In the genomic region with DNA sequence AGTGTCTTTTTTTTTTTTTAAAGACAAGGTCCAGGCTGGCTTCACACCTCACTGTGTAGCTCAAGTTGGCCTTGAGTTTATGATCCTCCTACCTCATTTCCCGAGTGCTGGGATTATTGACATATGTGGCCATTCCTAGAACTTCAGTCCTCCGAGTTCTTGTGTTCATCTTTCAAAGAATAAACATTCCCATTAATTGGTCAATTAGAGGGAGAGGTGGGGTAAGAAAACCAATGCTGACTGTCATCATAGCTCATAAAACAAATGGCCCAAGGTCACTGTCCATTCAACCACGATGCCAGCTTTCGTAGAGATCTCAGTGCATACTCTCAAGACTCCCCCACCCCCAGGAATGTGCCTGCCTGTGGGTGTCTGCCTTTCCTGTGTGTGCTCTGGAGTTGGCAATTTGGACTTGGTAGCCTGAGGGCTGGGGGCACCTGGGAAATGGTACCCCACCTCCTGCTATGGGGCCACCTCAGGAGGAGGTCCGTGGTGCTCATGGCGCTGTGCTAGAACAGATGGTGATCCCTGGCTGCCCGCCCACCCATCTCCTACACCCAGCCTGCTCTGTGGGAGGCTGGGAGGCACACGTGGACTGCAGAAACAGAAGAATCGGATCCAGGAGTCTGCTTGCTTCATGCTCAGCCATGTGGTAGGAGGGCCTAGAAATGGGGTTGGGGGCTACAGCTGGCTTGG, we compare ENCODE assay signal across 8 mouse cellular contexts. TPM values are rescaled to one million over a fixed set of nuclear protein-coding genes. Genes with fewer than 3 reads are reported as not detected.
A peak's percentile ranks its signal among the peaks of the same experiment; 100 is the strongest.
DNase-seq lines count a peak whose midpoint lies in the region; ATAC-seq and TF ChIP-seq lines count a peak whose summit lies in the region.

No protein-coding gene starts in this region.

- H3K9ac ChIP-seq in forebrain, postnatal 0 days, result no peak overlapping the region
- H3K9ac ChIP-seq in forebrain, embryonic 15.5 days (replicated peaks), result no peak overlapping the region
- H3K9ac ChIP-seq in heart, adult 2 months (ENCODE audit: low read depth, low read length), result no peak overlapping the region

- intact Hi-C loops in heart, adult 2 months (cut with DNase I), result no loop called here

- no peaks in the 10 kb centered on the region for H3K9me3 ChIP-seq in forebrain, postnatal 0 days (ENCODE audit: low read length)
- H3K9me3 ChIP-seq in forebrain, embryonic 15.5 days, result no peaks in the 10 kb centered on the region
- no peaks in the 10 kb centered on the region for H3K9me3 ChIP-seq in embryonic facial prominence, embryonic 10.5 days

- DNase-seq in forebrain, postnatal 0 days, result no peak
- no peak for DNase-seq in embryonic facial prominence, embryonic 10.5 days (ENCODE audit: low spot score)
- DNase-seq in left cerebral cortex, adult 18-20 months (ENCODE audit: low spot score in 2 of 2), result peak; percentile 79 to 84
- DNase-seq in T-cell, adult 2 months (ENCODE audit: low spot score), result no peak
- DNase-seq in heart, adult 2 months, result no peak

- H3K4me3 ChIP-seq in forebrain, postnatal 0 days (ENCODE audit: low read depth, low read length), result no peak overlapping the region
- no peak overlapping the region for H3K4me3 ChIP-seq in forebrain, embryonic 15.5 days
- peak overlapping the region; percentile 11 for H3K4me3 ChIP-seq in C2C12 (ENCODE audit: insufficient read depth, poor library complexity, severe bottlenecking)
- no peak overlapping the region for H3K4me3 ChIP-seq in embryonic facial prominence, embryonic 10.5 days
- no peak overlapping the region for H3K4me3 ChIP-seq in heart, adult 2 months

- H3K36me3 ChIP-seq in forebrain, postnatal 0 days (ENCODE audit: insufficient read depth), result peaks cover 8% of the 10 kb centered on the region; the same call in 1 of the 2 replicates
- H3K36me3 ChIP-seq in forebrain, embryonic 15.5 days, result no peaks in the 10 kb centered on the region
- H3K36me3 ChIP-seq in C2C12 (ENCODE audit: control insufficient read depth, insufficient read depth), result peaks cover 4% of the 10 kb centered on the region
- H3K36me3 ChIP-seq in embryonic facial prominence, embryonic 10.5 days (replicated peaks), result peaks cover 27% of the 10 kb centered on the region
- no peaks in the 10 kb centered on the region for H3K36me3 ChIP-seq in heart, adult 2 months (ENCODE audit: control insufficient read depth, insufficient read depth, low read length)

- no peaks in the 10 kb centered on the region for H3K79me3 ChIP-seq in C2C12 (ENCODE audit: low read depth)

- 0 out of 2 replicates have a peak, but pooled peaks have one; percentile 10 for ATAC-seq in forebrain, postnatal 0 days
- no peak; the same call in 1 of the 2 replicates for ATAC-seq in forebrain, embryonic 15.5 days (replicated peaks)
- ATAC-seq in monocyte, adult 5-6 weeks (replicated peaks; ENCODE audit: insufficient number of reproducible peaks, low FRiP score, low TSS enrichment, poor library complexity, severe bottlenecking), result no peak

- WGBS in forebrain, postnatal 0 days, result 54% methylated on average over 9 of the region's 9 CpGs
- WGBS in forebrain, embryonic 15.5 days, result 56% methylated on average over 9 of the region's 9 CpGs
- 63% methylated on average over 9 of the region's 9 CpGs for WGBS in embryonic facial prominence, embryonic 10.5 days
- 79% methylated on average over 9 of the region's 9 CpGs for WGBS in heart, adult 2 months

- no peaks in the 10 kb centered on the region for H3K4me1 ChIP-seq in forebrain, postnatal 0 days (ENCODE audit: insufficient read depth)
- peaks cover 10% of the 10 kb centered on the region for H3K4me1 ChIP-seq in forebrain, embryonic 15.5 days
- peaks cover 52% of the 10 kb centered on the region for H3K4me1 ChIP-seq in embryonic facial prominence, embryonic 10.5 days
- no peaks in the 10 kb centered on the region; the same call in 1 of the 2 replicates for H3K4me1 ChIP-seq in heart, adult 2 months (ENCODE audit: control insufficient read depth, insufficient read depth, low read length)

- H3ac ChIP-seq in C2C12 (ENCODE audit: control insufficient read depth, insufficient read length, low read depth), result no peak overlapping the region

- TF ChIP-seq POLR2A in heart, adult 2 months (IDR thresholded peaks at IDR 0.05; ENCODE audit: insufficient read depth, low read depth, low read length), result no peak

- TF ChIP-seq CTCF in forebrain, postnatal 0 days (IDR thresholded peaks at IDR 0.05; ENCODE audit: low read depth), result no peak
- no peak for TF ChIP-seq CTCF in C2C12 (IDR thresholded peaks at IDR 0.05; ENCODE audit: control insufficient read depth, insufficient read depth, insufficient read length)
- TF ChIP-seq CTCF in heart, adult 2 months (IDR thresholded peaks at IDR 0.05), result no peak

- no peaks in the 10 kb centered on the region for H3K27me3 ChIP-seq in forebrain, postnatal 0 days (ENCODE audit: insufficient read depth, low read length)
- H3K27me3 ChIP-seq in forebrain, embryonic 15.5 days, result no peaks in the 10 kb centered on the region
- H3K27me3 ChIP-seq in C2C12 (ENCODE audit: control insufficient read depth, insufficient read depth, insufficient read length), result no peaks in the 10 kb centered on the region
- peaks cover 21% of the 10 kb centered on the region for H3K27me3 ChIP-seq in embryonic facial prominence, embryonic 10.5 days (replicated peaks; ENCODE audit: low read depth, poor library complexity, severe bottlenecking)
- no peaks in the 10 kb centered on the region for H3K27me3 ChIP-seq in heart, adult 2 months (ENCODE audit: control insufficient read depth, insufficient read depth, low read length)

- no peak for TF ChIP-seq EP300 in heart, adult 2 months (IDR thresholded peaks at IDR 0.05; ENCODE audit: insufficient read depth, low read depth, low read length)

- no peak overlapping the region for H3K4me2 ChIP-seq in forebrain, postnatal 0 days (ENCODE audit: low read depth)
- H3K4me2 ChIP-seq in forebrain, embryonic 15.5 days (replicated peaks), result no peak overlapping the region

- H3K27ac ChIP-seq in forebrain, postnatal 0 days (ENCODE audit: low read depth, low read length), result no peak overlapping the region
- H3K27ac ChIP-seq in forebrain, embryonic 15.5 days (replicated peaks), result no peak overlapping the region
- H3K27ac ChIP-seq in embryonic facial prominence, embryonic 10.5 days (replicated peaks), result 0 out of 2 replicates have a peak overlapping the region, but pooled peaks have one; percentile 65
- no peak overlapping the region for H3K27ac ChIP-seq in heart, adult 2 months

- no peaks in the 10 kb centered on the region for H3K79me2 ChIP-seq in C2C12 (ENCODE audit: control insufficient read depth, insufficient read depth)
- no peaks in the 10 kb centered on the region for H3K79me2 ChIP-seq in heart, adult 2 months (replicated peaks; ENCODE audit: control insufficient read depth, insufficient read depth, low read length)

TF ChIP-seq in C2C12, 6 proteins besides CTCF, POLR2A, EP300 and RAD21 (continues in another document):
- TF ChIP-seq CEBPB (IDR thresholded peaks at IDR 0.05; ENCODE audit: low read depth), result no peak
- no peak for TF ChIP-seq USF1 (IDR thresholded peaks at IDR 0.05; ENCODE audit: low read depth)
- no peak for TF ChIP-seq MAX (IDR thresholded peaks at IDR 0.05)
- no peak for TF ChIP-seq MYOG (IDR thresholded peaks at IDR 0.05; ENCODE audit: control insufficient read depth, extremely low read depth, insufficient read length)
- no peak for TF ChIP-seq FOSL1 (IDR thresholded peaks at IDR 0.05; ENCODE audit: insufficient read depth, low read length, poor library complexity, severe bottlenecking)

RNA-seq across cellular contexts. Expression of a gene that starts 25.0 kb away (rescaled TPM):
- total RNA-seq in forebrain, postnatal 0 days (2014; rRNA removed), result 65.6 and 68.4 TPM in 2 replicates
- polyA plus RNA-seq in forebrain, postnatal 0 days (2015; fragmentation: Nextera tagmentation; extraction: Ambion mirVana), result 79.9 and 105 TPM in 2 replicates
- polyA plus RNA-seq in forebrain, embryonic 15.5 days (2015; fragmentation: Nextera tagmentation; extraction: Ambion mirVana), result 83.0 and 84.4 TPM in 2 replicates
- polyA plus RNA-seq in C2C12 (2012; fragmentation: generic; extraction: Trizol), result 96.2 TPM
- 56.2 and 58.4 TPM in 2 replicates for polyA plus RNA-seq in embryonic facial prominence, embryonic 10.5 days (2016; fragmentation: Nextera tagmentation; extraction: Ambion mirVana)
- 10 to 100 TPM; 90.5 to 91.4 TPM for total RNA-seq in left cerebral cortex, adult 18-20 months (2021)
- total RNA-seq in monocyte, adult 5-6 weeks (2017), result 11.3 to 19.0 TPM (median 15.8 TPM) in 3 replicates
- 100 to 1,000 TPM; 139 to 150 TPM for total RNA-seq in heart, adult 2 months (2021)
- polyA plus RNA-seq in heart, adult 2 months (2012; rRNA removed), result 208 and 236 TPM in 2 replicates

RNA-seq across cellular contexts. Expression of a gene that starts 25.4 kb away (rescaled TPM):
- 9.7 and 11.5 TPM in 2 replicates for total RNA-seq in forebrain, postnatal 0 days (2014; rRNA removed)
- polyA plus RNA-seq in forebrain, postnatal 0 days (2015; fragmentation: Nextera tagmentation; extraction: Ambion mirVana), result 28.0 and 34.4 TPM in 2 replicates
- polyA plus RNA-seq in forebrain, embryonic 15.5 days (2015; fragmentation: Nextera tagmentation; extraction: Ambion mirVana), result 24.2 and 26.3 TPM in 2 replicates
- 19.4 TPM for polyA plus RNA-seq in C2C12 (2012; fragmentation: generic; extraction: Trizol)
- polyA plus RNA-seq in embryonic facial prominence, embryonic 10.5 days (2016; fragmentation: Nextera tagmentation; extraction: Ambion mirVana), result 27.9 and 32.3 TPM in 2 replicates
- 10 to 100 TPM; 19.4 to 21.3 TPM for total RNA-seq in left cerebral cortex, adult 18-20 months (2021)
- 9.3 to 21.9 TPM (median 18.1 TPM) in 3 replicates for total RNA-seq in monocyte, adult 5-6 weeks (2017)
- total RNA-seq in heart, adult 2 months (2021), result 10 to 100 TPM; 37.6 to 39.7 TPM
- 35.1 and 36.1 TPM in 2 replicates for polyA plus RNA-seq in heart, adult 2 months (2012; rRNA removed)

RNA-seq across cellular contexts. Expression of a gene that starts 46.9 kb away (rescaled TPM):
- total RNA-seq in forebrain, postnatal 0 days (2014; rRNA removed), result 12.3 and 13.0 TPM in 2 replicates
- 16.9 and 20.7 TPM in 2 replicates for polyA plus RNA-seq in forebrain, postnatal 0 days (2015; fragmentation: Nextera tagmentation; extraction: Ambion mirVana)
- 16.0 and 16.4 TPM in 2 replicates for polyA plus RNA-seq in forebrain, embryonic 15.5 days (2015; fragmentation: Nextera tagmentation; extraction: Ambion mirVana)
- polyA plus RNA-seq in C2C12 (2012; fragmentation: generic; extraction: Trizol), result 13.3 TPM
- polyA plus RNA-seq in embryonic facial prominence, embryonic 10.5 days (2016; fragmentation: Nextera tagmentation; extraction: Ambion mirVana), result 17.9 and 19.1 TPM in 2 replicates
- total RNA-seq in left cerebral cortex, adult 18-20 months (2021), result 1 to 10 TPM; 6.2 to 7.1 TPM
- total RNA-seq in monocyte, adult 5-6 weeks (2017), result 0.85 to 1.4 TPM (median 1.2 TPM) in 3 replicates
- total RNA-seq in heart, adult 2 months (2021), result 1 to 10 TPM; 5.3 to 7.4 TPM
- polyA plus RNA-seq in heart, adult 2 months (2012; rRNA removed), result 5.5 and 8.5 TPM in 2 replicates

RNA-seq across cellular contexts. Expression of a gene that starts 47.1 kb away (rescaled TPM):
- total RNA-seq in forebrain, postnatal 0 days (2014; rRNA removed), result 3.8 and 7.7 TPM in 2 replicates
- 2.5 and 2.9 TPM in 2 replicates for polyA plus RNA-seq in forebrain, postnatal 0 days (2015; fragmentation: Nextera tagmentation; extraction: Ambion mirVana)
- polyA plus RNA-seq in forebrain, embryonic 15.5 days (2015; fragmentation: Nextera tagmentation; extraction: Ambion mirVana), result 3.4 and 3.5 TPM in 2 replicates
- polyA plus RNA-seq in C2C12 (2012; fragmentation: generic; extraction: Trizol), result 10.6 TPM
- 3.8 and 4.1 TPM in 2 replicates for polyA plus RNA-seq in embryonic facial prominence, embryonic 10.5 days (2016; fragmentation: Nextera tagmentation; extraction: Ambion mirVana)
- 1 to 10 TPM; 6.4 to 9.7 TPM for total RNA-seq in left cerebral cortex, adult 18-20 months (2021)
- total RNA-seq in monocyte, adult 5-6 weeks (2017), result 2.0 TPM in 1 of 3 replicates, not detected in the others
- 1 to 10 TPM; 3.4 to 3.9 TPM for total RNA-seq in heart, adult 2 months (2021)
- polyA plus RNA-seq in heart, adult 2 months (2012; rRNA removed), result 3.1 and 3.4 TPM in 2 replicates

Comparison
In these comparisons a context has a peak if more than half of its experiments do, and no peak if none do; other contexts are left out.
1. DNase-seq: peak in left cerebral cortex, adult 18-20 months (2 of 2); none in forebrain, postnatal 0 days (single experiment), embryonic facial prominence, embryonic 10.5 days (single experiment), T-cell, adult 2 months (single experiment) and heart, adult 2 months (0 of 2).